Mouse (Mus musculus) embryonic facial prominence, embryonic 11.5 days (tissue): ENCODE measurements at regions not wholly inside any gene's neighbourhood (a gene's known extent, or its start where the extent isn't known, plus 50 kb on each side); places are given as distances from the start of the nearest gene placed in this dataset.

Experiments used
- ATAC-seq: fragments of 200-750 bp; cut with Nextera tagmentation; replicated peaks from 2 replicates; pipeline ENCODE4 v1.8.0; 2017; ENCODE audit warnings: low read depth; ENCODE audit not compliant: insufficient number of reproducible peaks, low FRiP score, low TSS enrichment
- DNase-seq: peaks from one replicate; pipeline ENCODE4 v3.0.0-alpha.2; 2015; ENCODE audit warnings: low spot score
- H3K27ac ChIP-seq: fragments of 300-500 bp; sonication (generic); replicated peaks from 2 replicates; pipeline ENCODE4 v1.5.1; 2014; ENCODE audit warnings: mild to moderate bottlenecking, low read depth, low read length, control low read depth
- H3K27me3 ChIP-seq: fragments of 300-500 bp; sonication (generic); 2 replicates; pipeline ENCODE4 v1.6.1; 2014; ENCODE audit warnings: mild to moderate bottlenecking, low read length, moderate library complexity, mixed read lengths; ENCODE audit not compliant: control insufficient read depth, insufficient read depth
- H3K36me3 ChIP-seq: fragments of 300-500 bp; sonication (generic); replicated peaks from 2 replicates; pipeline ENCODE4 v1.6.1; 2014; ENCODE audit warnings: low read depth, mild to moderate bottlenecking, low read length, moderate library complexity, mixed read lengths; ENCODE audit not compliant: control insufficient read depth, insufficient read depth
- H3K4me1 ChIP-seq: fragments of 300-500 bp; sonication (generic); 2 replicates; pipeline ENCODE4 v1.6.1; 2014; ENCODE audit warnings: low read length, mixed read lengths; ENCODE audit not compliant: control insufficient read depth, insufficient read depth
- H3K4me2 ChIP-seq: fragments of 300-500 bp; sonication (generic); 2 replicates; pipeline ENCODE4 v1.6.1; 2014; ENCODE audit warnings: low read depth, mild to moderate bottlenecking, control low read depth, low read length, moderate library complexity
- H3K4me3 ChIP-seq: fragments of 300-500 bp; sonication (generic); 2 replicates; pipeline ENCODE4 v1.5.1; 2014; ENCODE audit warnings: low read depth, low read length, control low read depth
- H3K9ac ChIP-seq: fragments of 300-500 bp; sonication (generic); replicated peaks from 2 replicates; pipeline ENCODE4 v1.6.1; 2014; ENCODE audit warnings: mild to moderate bottlenecking, control low read depth, low read length
- H3K9me3 ChIP-seq: fragments of 300-500 bp; sonication (generic); replicated peaks from 2 replicates; pipeline ENCODE4 v1.6.1; 2016; ENCODE audit warnings: mild to moderate bottlenecking, low read length, inconsistent platforms, mixed read lengths; ENCODE audit not compliant: control insufficient read depth
- WGBS: fragments of 180-500 bp; shearing (Covaris S2); extraction: QIAGEN DNeasy Blood & Tissue Kit; methylation state at CpG from one replicate; pipeline ENCODE4 v1.1.7; 2014; 5-methylcytosine and 5-hydroxymethylcytosine counted together

GRCm38 (mm10) chr17:47146640-47147039, 136.3 kb upstream of the Ubr2 start:
- no peaks in the 10 kb centered on the region for H3K36me3 ChIP-seq
- 96% methylated on average over 4 of the region's 4 CpGs for WGBS
- H3K9ac ChIP-seq, result no peak overlapping the region
- peak; percentile 35 for DNase-seq
- no peaks in the 10 kb centered on the region for H3K9me3 ChIP-seq
- H3K27me3 ChIP-seq, result no peaks in the 10 kb centered on the region
- ATAC-seq, result no peak
- peaks cover 7% of the 10 kb centered on the region for H3K4me1 ChIP-seq
- no peak overlapping the region for H3K4me3 ChIP-seq
- no peak overlapping the region for H3K27ac ChIP-seq
- H3K4me2 ChIP-seq, result no peak overlapping the region

- Histone ChIP-seq H3K4me3 (no peak overlapping the region), H3K4me1 (peaks cover 4% of the 10 kb centered on the region; the same call in 1 of the 2 replicates), H3K4me2 (no peak overlapping the region), H3K9ac (no peak overlapping the region), H3K36me3 (no peaks in the 10 kb centered on the region), H3K27me3 (no peaks in the 10 kb centered on the region), H3K9me3 (no peaks in the 10 kb centered on the region), H3K27ac (no peak overlapping the region)
- 96% methylated on average over 16 of the region's 16 CpGs for WGBS
- DNase-seq (no peak), ATAC-seq (no peak)
These were observed 135.2 kb upstream of the Ubr2 start for GRCm38 (mm10) chr17:47145590-47145989.

- no peak overlapping the region for H3K4me2 ChIP-seq
- 88% methylated on average over 9 of the region's 9 CpGs for WGBS
- no peak overlapping the region for H3K27ac ChIP-seq
- no peak overlapping the region for H3K4me3 ChIP-seq
- no peaks in the 10 kb centered on the region for H3K27me3 ChIP-seq
- no peaks in the 10 kb centered on the region for H3K9me3 ChIP-seq
- DNase-seq, result no peak
- peaks cover 4% of the 10 kb centered on the region; the same call in 1 of the 2 replicates for H3K4me1 ChIP-seq
- no peak for ATAC-seq
- no peaks in the 10 kb centered on the region for H3K36me3 ChIP-seq
- no peak overlapping the region for H3K9ac ChIP-seq
These were observed 134.6 kb upstream of the Ubr2 start for GRCm38 (mm10) chr17:47144996-47145395.

- Histone ChIP-seq H3K4me2 (no peak overlapping the region), H3K9me3 (no peaks in the 10 kb centered on the region), H3K4me3 (no peak overlapping the region), H3K4me1 (peaks cover 4% of the 10 kb centered on the region; the same call in 1 of the 2 replicates), H3K27ac (no peak overlapping the region), H3K27me3 (no peaks in the 10 kb centered on the region), H3K9ac (no peak overlapping the region), H3K36me3 (no peaks in the 10 kb centered on the region)
- ATAC-seq (no peak), DNase-seq (no peak)
- 91% methylated on average over 7 of the region's 7 CpGs for WGBS
These were observed 134.1 kb upstream of the Ubr2 start for GRCm38 (mm10) chr17:47144460-47144859.

- Histone ChIP-seq H3K9me3 (no peaks in the 10 kb centered on the region), H3K27ac (no peak overlapping the region), H3K36me3 (no peaks in the 10 kb centered on the region), H3K4me2 (no peak overlapping the region), H3K4me3 (no peak overlapping the region), H3K9ac (no peak overlapping the region), H3K27me3 (no peaks in the 10 kb centered on the region), H3K4me1 (peaks cover 2% of the 10 kb centered on the region; the same call in 1 of the 2 replicates)
- 85% methylated on average over 7 of the region's 7 CpGs for WGBS
- no peak for DNase-seq
- ATAC-seq, result no peak
These were observed 133.5 kb upstream of the Ubr2 start for GRCm38 (mm10) chr17:47143898-47144297.

GRCm38 (mm10) chr17:47142885-47143284, 132.5 kb upstream of the Ubr2 start:
- Histone ChIP-seq H3K9me3 (no peaks in the 10 kb centered on the region), H3K4me3 (peak overlapping the region; percentile 67), H3K4me2 (peak overlapping the region; percentile 93), H3K36me3 (no peaks in the 10 kb centered on the region), H3K9ac (no peak overlapping the region; the same call in 1 of the 2 replicates), H3K27me3 (no peaks in the 10 kb centered on the region), H3K4me1 (no peaks in the 10 kb centered on the region; the same call in 1 of the 2 replicates), H3K27ac (no peak overlapping the region)
- no peak for ATAC-seq
- no peak for DNase-seq
- 22% methylated on average over 7 of the region's 7 CpGs for WGBS

GRCm38 (mm10) chr17:47142276-47142675, 131.9 kb upstream of the Ubr2 start:
- H3K36me3 ChIP-seq, result no peaks in the 10 kb centered on the region
- H3K4me3 ChIP-seq, result peak overlapping the region; percentile 67
- ATAC-seq (no peak), DNase-seq (no peak)
- no peaks in the 10 kb centered on the region for H3K9me3 ChIP-seq
- H3K4me2 ChIP-seq, result peak overlapping the region; percentile 93
- WGBS, result 1% methylated on average over 7 of the region's 7 CpGs
- no peaks in the 10 kb centered on the region for H3K27me3 ChIP-seq
- peak overlapping the region; percentile 91 for H3K9ac ChIP-seq
- H3K27ac ChIP-seq, result peak overlapping the region; percentile 99
- H3K4me1 ChIP-seq, result no peaks in the 10 kb centered on the region; the same call in 1 of the 2 replicates

- Histone ChIP-seq H3K4me2 (peak overlapping the region; percentile 93), H3K36me3 (no peaks in the 10 kb centered on the region), H3K9me3 (no peaks in the 10 kb centered on the region), H3K27me3 (no peaks in the 10 kb centered on the region), H3K9ac (peak overlapping the region; percentile 91), H3K4me1 (no peaks in the 10 kb centered on the region; the same call in 1 of the 2 replicates), H3K27ac (peak overlapping the region; percentile 99), H3K4me3 (peak overlapping the region; percentile 67)
- ATAC-seq (no peak), DNase-seq (peak; percentile 52)
- WGBS, result 1% methylated on average over 12 of the region's 12 CpGs
These were observed 131.5 kb upstream of the Ubr2 start for GRCm38 (mm10) chr17:47141843-47142215.
